Mouse (Mus musculus) thymus, postnatal 0 days (tissue): ENCODE measurements around the gene Klf9. TPM values are rescaled to one million over a fixed set of nuclear protein-coding genes. Genes with fewer than 3 reads are reported as not detected.

Experiments
- microRNA counts: library from miRNA; unstranded; fragments of <30 nt; microRNA quantifications from one replicate; lab custom pipeline; 2015
- microRNA-seq: library from miRNA; unstranded; fragments of <30 nt; microRNA quantifications from one replicate; pipeline ENCODE4, GENCODE M21; 2016; ENCODE audit warnings: borderline number of aligned reads
- polyA plus RNA-seq: library from polyadenylated mRNA; unstranded; fragments of >200 nt; fragmentation: Nextera tagmentation; extraction: Ambion mirVana; gene quantifications from 2 replicates; pipeline ENCODE4 v1.2.1, GENCODE M21; 2015

The Klf9 gene
- polyA plus RNA-seq, 1 experiment from 2014 or later = 2.8 TPM

MicroRNAs within 50 kb of the gene (microRNA counts, 519-probe panel; counts per million panel counts)
- microRNA mmu-miR-1192 (lab: Ali Mortazavi, UCI) = 473 counts per million, percentile 71 among the panel's probes with 10 or more counts

Small RNA genes lying within 50 kb of the gene (microRNA-seq; reads per million reads assigned to microRNA genes)
- not detected for gene Mir1192

Other genes with a start within 250 kb of the Klf9 start
- 26.9 and 27.9 TPM in 2 replicates for gene Smc5, start 132.7 kb downstream of the Klf9 start, polyA plus RNA-seq